Mouse (Mus musculus): ENCODE results near the gene Pdzd3.
A peak's percentile ranks its signal among the peaks of the same experiment; 100 is the strongest.

GRCm38 (mm10) chr9:44292490-44292889 is 41.2 kb upstream of the Pdzd3 start:
- TF ChIP-seq EP300 (IDR thresholded peaks at IDR 0.05; ENCODE audit: insufficient read depth, low read depth, low read length) = no peak
- TF ChIP-seq CTCF (IDR thresholded peaks at IDR 0.05) = peak; percentile 73
